Mouse (Mus musculus) heart, adult 2 months (tissue): ENCODE results near the gene Shisal2a. TPM values are rescaled to one million over a fixed set of nuclear protein-coding genes. Genes with fewer than 3 reads are reported as not detected.

Source experiments
- DNase-seq, 2 experiments: peaks; one replicate each; pipeline ENCODE4 v3.0.0; 2021
- H3K27ac ChIP-seq: fragments of 200-600 bp; 2 replicates; pipeline ENCODE4 v1.8.1; 2022
- H3K27me3 ChIP-seq: fragments of 200-500 bp; 2 replicates; pipeline ENCODE4 v1.6.1; 2012; ENCODE audit warnings: mild to moderate bottlenecking, low read length, inconsistent platforms, mixed read lengths; ENCODE audit not compliant: control insufficient read depth, insufficient read depth
- H3K36me3 ChIP-seq: fragments of 200-500 bp; 2 replicates; pipeline ENCODE4 v1.6.1; 2012; ENCODE audit warnings: low read length, inconsistent platforms; ENCODE audit not compliant: control insufficient read depth, insufficient read depth
- H3K4me1 ChIP-seq: fragments of 200-500 bp; 2 replicates; pipeline ENCODE4 v1.6.1; 2011; ENCODE audit warnings: low read length; ENCODE audit not compliant: control insufficient read depth, insufficient read depth
- H3K4me3 ChIP-seq: fragments of 200-600 bp; 2 replicates; pipeline ENCODE4 v1.8.1; 2022
- H3K79me2 ChIP-seq: fragments of 200-500 bp; replicated peaks from 2 replicates; pipeline ENCODE4 v1.6.1; 2012; ENCODE audit warnings: mild to moderate bottlenecking, inconsistent platforms, low read length, moderate library complexity, mixed read lengths; ENCODE audit not compliant: control insufficient read depth, insufficient read depth
- H3K9ac ChIP-seq: fragments of 200-500 bp; 2 replicates; pipeline ENCODE4 v1.6.1; 2012; ENCODE audit warnings: low read depth, mild to moderate bottlenecking, control low read depth, inconsistent platforms, low read length, mixed read lengths
- CTCF ChIP-seq: fragments of 200-600 bp; IDR thresholded peaks from 2 replicates; pipeline ENCODE4 v1.8.1; 2022; ENCODE audit warnings: antibody characterized with exemption, mild to moderate bottlenecking, moderate library complexity
- EP300 ChIP-seq: fragments of 200-500 bp; IDR thresholded peaks from 2 replicates; pipeline ENCODE4 v1.6.1; 2011; ENCODE audit warnings: low read depth, low read length, control low read depth; ENCODE audit not compliant: insufficient read depth
- POLR2A ChIP-seq: fragments of 200-500 bp; IDR thresholded peaks from 2 replicates; pipeline ENCODE4 v1.6.1; 2011; ENCODE audit warnings: mild to moderate bottlenecking, low read depth, low read length, control low read depth; ENCODE audit not compliant: insufficient read depth
- WGBS: fragments of 180-500 bp; shearing (Covaris S2); methylation state at CpG from one replicate; pipeline ENCODE4 v1.1.7; 2018; 5-methylcytosine and 5-hydroxymethylcytosine counted together
- intact Hi-C: fragments of 180-260 bp; cut with DNase I; formaldehyde crosslinking; loops from one replicate; pipeline ENCODE4 v1.15.1; 2025
- long read RNA-seq: library from polyadenylated mRNA; stranded (forward); transcript quantifications from one replicate; pipeline ENCODE4 v2.0.0, GENCODE M21; 2021
- polyA plus RNA-seq: library from polyadenylated mRNA; depleted of rRNA; stranded (reverse); fragments of >200 nt; gene quantifications from 2 replicates; pipeline ENCODE4 v1.2.3, GENCODE M21; 2012; rRNA removed
- total RNA-seq, 2 experiments: library from RNA; stranded (reverse); gene quantifications; 2 replicates each; pipeline ENCODE4 v1.2.3; 2021

Gene Shisal2a
- total RNA-seq (not detected), polyA plus RNA-seq (not detected in 2 replicates)
- long read RNA-seq = 0 reads

GRCm38 (mm10) chr4:108383183-108383714 is at the start of gene Shisal2a:
Gene Shisal2a (minus strand): TSS chr4:108383349.
- H3K27me3 ChIP-seq = peaks cover 7% of the 10 kb centered on the region
- H3K36me3 ChIP-seq = no peaks in the 10 kb centered on the region
- peak within 1 kb of the TSS; percentile 29 for H3K4me3 ChIP-seq
- TF ChIP-seq CTCF = peak; percentile 19
- TF ChIP-seq POLR2A = no peak
- TF ChIP-seq EP300 = no peak
- H3K27ac ChIP-seq = no peak within 1 kb of the TSS
- 7% methylated on average over 54 of the region's 55 CpGs for WGBS
- DNase-seq = no peak
- intact Hi-C loops = no loop called here
- H3K4me1 ChIP-seq = peaks cover 3% of the 10 kb centered on the region; the same call in 1 of the 2 replicates
- no peaks in the 10 kb centered on the region for H3K79me2 ChIP-seq
- H3K9ac ChIP-seq = peak within 1 kb of the TSS; percentile 76

- Histone ChIP-seq H3K4me3 (no peak overlapping the region), H3K36me3 (no peaks in the 10 kb centered on the region), H3K9ac (no peak overlapping the region), H3K27me3 (no peaks in the 10 kb centered on the region), H3K27ac (no peak overlapping the region), H3K79me2 (no peaks in the 10 kb centered on the region), H3K4me1 (no peaks in the 10 kb centered on the region)
- WGBS = 69% methylated on average over 2 of the region's 2 CpGs
- DNase-seq = no peak
- TF ChIP-seq CTCF = no peak
- TF ChIP-seq POLR2A = no peak
- TF ChIP-seq EP300 = no peak
- intact Hi-C loops = no loop called here
These were observed 48.4 kb upstream of the Shisal2a start for GRCm38 (mm10) chr4:108431561-108431936.

- Histone ChIP-seq H3K4me3 (no peak overlapping the region), H3K79me2 (no peaks in the 10 kb centered on the region), H3K27ac (no peak overlapping the region), H3K27me3 (no peaks in the 10 kb centered on the region), H3K4me1 (no peaks in the 10 kb centered on the region), H3K36me3 (no peaks in the 10 kb centered on the region), H3K9ac (no peak overlapping the region)
- no peak for TF ChIP-seq EP300
- no peak for TF ChIP-seq POLR2A
- no peak for TF ChIP-seq CTCF
- intact Hi-C loops = no loop called here
- no peak for DNase-seq
- WGBS = 74% methylated on average over 4 of the region's 4 CpGs
These were observed 47.8 kb upstream of the Shisal2a start for GRCm38 (mm10) chr4:108430656-108431560.

GRCm38 (mm10) chr4:108428341-108428721 is 45.2 kb upstream of the Shisal2a start:
- Histone ChIP-seq H3K9ac (no peak overlapping the region), H3K4me1 (no peaks in the 10 kb centered on the region), H3K27me3 (no peaks in the 10 kb centered on the region), H3K36me3 (no peaks in the 10 kb centered on the region), H3K4me3 (no peak overlapping the region), H3K27ac (no peak overlapping the region), H3K79me2 (no peaks in the 10 kb centered on the region)
- WGBS = 76% methylated on average over 6 of the region's 6 CpGs
- TF ChIP-seq EP300 = no peak
- no peak for TF ChIP-seq CTCF
- no peak for TF ChIP-seq POLR2A
- DNase-seq = no peak
- intact Hi-C loops = no loop called here

GRCm38 (mm10) chr4:108427719-108428340 is 44.7 kb upstream of the Shisal2a start:
- H3K27me3 ChIP-seq = no peaks in the 10 kb centered on the region
- H3K4me3 ChIP-seq = no peak overlapping the region
- 64% methylated on average over 11 of the region's 11 CpGs for WGBS
- H3K79me2 ChIP-seq = no peaks in the 10 kb centered on the region
- no peak overlapping the region for H3K9ac ChIP-seq
- TF ChIP-seq EP300 (no peak), CTCF (no peak), POLR2A (no peak)
- H3K36me3 ChIP-seq = no peaks in the 10 kb centered on the region
- intact Hi-C loops = no loop called here
- no peak overlapping the region for H3K27ac ChIP-seq
- DNase-seq = no peak
- H3K4me1 ChIP-seq = no peaks in the 10 kb centered on the region

GRCm38 (mm10) chr4:108424587-108424986 is 41.4 kb upstream of the Shisal2a start:
- WGBS = 61% methylated on average over 2 of the region's 2 CpGs
- no peak for TF ChIP-seq POLR2A
- Histone ChIP-seq H3K27ac (no peak overlapping the region), H3K4me3 (no peak overlapping the region), H3K4me1 (no peaks in the 10 kb centered on the region), H3K27me3 (no peaks in the 10 kb centered on the region), H3K36me3 (no peaks in the 10 kb centered on the region), H3K9ac (no peak overlapping the region), H3K79me2 (no peaks in the 10 kb centered on the region)
- no peak for DNase-seq
- intact Hi-C loops = no loop called here
